Mouse (Mus musculus) lung, postnatal 0 days (tissue): ENCODE data around the gene Sco2. TPM values are rescaled to one million over a fixed set of nuclear protein-coding genes. Genes with fewer than 3 reads are reported as not detected.

Source experiments
- ATAC-seq: fragments of 200-750 bp; cut with Nextera tagmentation; 2 replicates; pipeline ENCODE4 v1.8.0; 2017; ENCODE audit warnings: moderate library complexity
- DNase-seq: peaks from one replicate; pipeline ENCODE4 v3.0.0-alpha.2; 2016; ENCODE audit warnings: low spot score
- H3K27ac ChIP-seq: fragments of 300-500 bp; sonication (generic); 2 replicates; pipeline ENCODE4 v1.5.1; 2014; ENCODE audit warnings: antibody characterized with exemption, mild to moderate bottlenecking, low read length, mixed read lengths
- H3K27me3 ChIP-seq: fragments of 300-500 bp; sonication (generic); replicated peaks from 2 replicates; pipeline ENCODE4 v1.6.1; 2014; ENCODE audit warnings: low read length, mixed read lengths; ENCODE audit not compliant: insufficient read depth
- H3K36me3 ChIP-seq: fragments of 300-500 bp; sonication (generic); 2 replicates; pipeline ENCODE4 v1.6.1; 2014; ENCODE audit warnings: low read length, mixed read lengths; ENCODE audit not compliant: insufficient read depth
- H3K4me1 ChIP-seq: fragments of 300-500 bp; sonication (generic); 2 replicates; pipeline ENCODE4 v1.6.1; 2014; ENCODE audit warnings: antibody characterized with exemption, low read depth, low read length, mixed read lengths; ENCODE audit not compliant: insufficient read depth
- H3K4me2 ChIP-seq: fragments of 300-500 bp; sonication (generic); replicated peaks from 2 replicates; pipeline ENCODE4 v1.6.1; 2014; ENCODE audit warnings: low read depth, mild to moderate bottlenecking, low read length, moderate library complexity, mixed read lengths
- H3K4me3 ChIP-seq: fragments of 300-500 bp; sonication (generic); 2 replicates; pipeline ENCODE4 v1.5.1; 2014; ENCODE audit warnings: low read depth, low read length
- H3K9ac ChIP-seq: fragments of 300-500 bp; sonication (generic); replicated peaks from 2 replicates; pipeline ENCODE4 v1.6.1; 2014; ENCODE audit warnings: low read depth, mild to moderate bottlenecking
- H3K9me3 ChIP-seq: fragments of 300-500 bp; sonication (generic); 2 replicates; pipeline ENCODE4 v1.6.1; 2016; ENCODE audit warnings: low read length, mixed read lengths
- CTCF ChIP-seq: IDR thresholded peaks from 2 replicates; pipeline ENCODE4 v1.5.1; 2016; ENCODE audit warnings: antibody characterized with exemption, mild to moderate bottlenecking
- EP300 ChIP-seq: IDR thresholded peaks from 2 replicates; pipeline ENCODE4 v1.6.1; 2016; ENCODE audit warnings: antibody characterized with exemption, mild to moderate bottlenecking, control low read depth
- WGBS: fragments of 180-500 bp; shearing (Covaris S2); extraction: QIAGEN DNeasy Blood & Tissue Kit; methylation state at CpG from one replicate; pipeline ENCODE4 v1.1.7; 2014; 5-methylcytosine and 5-hydroxymethylcytosine counted together
- polyA plus RNA-seq: library from polyadenylated mRNA; unstranded; fragments of >200 nt; fragmentation: Nextera tagmentation; extraction: Ambion mirVana; gene quantifications from 2 replicates; pipeline ENCODE4 v1.2.1, GENCODE M21; 2015

Gene Sco2
- polyA plus RNA-seq, 1 experiment from 2014 or later, result 8.7 TPM

- WGBS, result 10% methylated on average over 10 of the region's 10 CpGs
- Histone ChIP-seq H3K27ac (no peak overlapping the region), H3K9me3 (no peaks in the 10 kb centered on the region), H3K4me1 (no peaks in the 10 kb centered on the region; the same call in 1 of the 2 replicates), H3K9ac (no peak overlapping the region), H3K4me2 (peak overlapping the region; percentile 55), H3K36me3 (no peaks in the 10 kb centered on the region), H3K27me3 (peaks cover 34% of the 10 kb centered on the region), H3K4me3 (no peak overlapping the region; the same call in 1 of the 2 replicates)
- DNase-seq (peak; percentile 15), ATAC-seq (peak; percentile 11; the same call in 1 of the 2 replicates)
- TF ChIP-seq CTCF, result no peak
- no peak for TF ChIP-seq EP300
Observed at GRCm38 (mm10) chr15:89379429-89379828, 5.8 kb upstream of the Sco2 start.

GRCm38 (mm10) chr15:89378831-89379401 is 5.3 kb upstream of the Sco2 start, which contains the start of gene Odf3b:
TSS of gene Odf3b (minus strand) at chr15:89379282.
- peaks cover 34% of the 10 kb centered on the region for H3K27me3 ChIP-seq
- WGBS, result under 1% methylated on average over 33 of the region's 33 CpGs

GRCm38 (mm10) chr15:89377938-89378828 is 4.5 kb upstream of the Sco2 start:
- TF ChIP-seq EP300 (no peak), CTCF (no peak)
- H3K36me3 ChIP-seq, result no peaks in the 10 kb centered on the region
- DNase-seq, result no peak
- H3K4me3 ChIP-seq, result peak overlapping the region; percentile 34
- H3K27me3 ChIP-seq, result peaks cover 34% of the 10 kb centered on the region
- no peaks in the 10 kb centered on the region for H3K9me3 ChIP-seq
- no peak for ATAC-seq
- peak overlapping the region; percentile 55 for H3K4me2 ChIP-seq
- H3K4me1 ChIP-seq, result peaks cover 4% of the 10 kb centered on the region
- no peak overlapping the region for H3K27ac ChIP-seq
- no peak overlapping the region for H3K9ac ChIP-seq
- WGBS, result 14% methylated on average over 46 of the region's 46 CpGs

More at GRCm38 (mm10) chr15:89378831-89379401, 5.3 kb upstream of the Sco2 start, which contains the start of gene Odf3b:
- peak; percentile 26 for DNase-seq
- ATAC-seq, result peak; percentile 63
- peaks cover 2% of the 10 kb centered on the region for H3K4me1 ChIP-seq
- no peak for TF ChIP-seq EP300
- no peak for TF ChIP-seq CTCF
- no peak within 1 kb of the TSS for H3K27ac ChIP-seq
- peak within 1 kb of the TSS; percentile 55 for H3K4me2 ChIP-seq
- H3K36me3 ChIP-seq, result no peaks in the 10 kb centered on the region
- peak within 1 kb of the TSS; percentile 34 for H3K4me3 ChIP-seq
- H3K9ac ChIP-seq, result no peak within 1 kb of the TSS; the same call in 1 of the 2 replicates
- no peaks in the 10 kb centered on the region for H3K9me3 ChIP-seq

GRCm38 (mm10) chr15:89377362-89377761 is 3.7 kb upstream of the Sco2 start:
- Histone ChIP-seq H3K4me3 (no peak overlapping the region), H3K4me2 (no peak overlapping the region), H3K9me3 (no peaks in the 10 kb centered on the region), H3K27me3 (peaks cover 32% of the 10 kb centered on the region), H3K9ac (no peak overlapping the region), H3K36me3 (0 out of 2 replicates have a peak, but pooled peaks cover under 1% of the 10 kb centered on the region), H3K4me1 (peaks cover 8% of the 10 kb centered on the region), H3K27ac (no peak overlapping the region)
- ATAC-seq, result no peak
- DNase-seq, result no peak
- no peak for TF ChIP-seq EP300
- no peak for TF ChIP-seq CTCF
- 4% methylated on average over 18 of the region's 18 CpGs for WGBS

- Histone ChIP-seq H3K4me3 (no peak within 1 kb of the TSS), H3K4me2 (no peak within 1 kb of the TSS; the same call in 1 of the 2 replicates), H3K36me3 (peaks cover 5% of the 10 kb centered on the region; the same call in 1 of the 2 replicates), H3K9ac (no peak within 1 kb of the TSS), H3K27ac (no peak within 1 kb of the TSS), H3K27me3 (peaks cover 32% of the 10 kb centered on the region), H3K9me3 (no peaks in the 10 kb centered on the region), H3K4me1 (peaks cover 8% of the 10 kb centered on the region)
- DNase-seq (no peak), ATAC-seq (no peak)
- 27% methylated on average over 16 of the region's 16 CpGs for WGBS
- no peak for TF ChIP-seq CTCF
- no peak for TF ChIP-seq EP300
Observed at GRCm38 (mm10) chr15:89376957-89377356, 3.3 kb upstream of the Sco2 start, which contains the start of gene Tymp. TSS of gene Tymp (minus strand) at chr15:89377039.

GRCm38 (mm10) chr15:89376040-89376439 is 2.4 kb upstream of the Sco2 start:
- ATAC-seq (no peak), DNase-seq (no peak)
- Histone ChIP-seq H3K4me3 (no peak overlapping the region), H3K4me2 (no peak overlapping the region), H3K4me1 (peaks cover 8% of the 10 kb centered on the region), H3K27ac (no peak overlapping the region), H3K9ac (no peak overlapping the region), H3K36me3 (peaks cover 8% of the 10 kb centered on the region; the same call in 1 of the 2 replicates), H3K9me3 (no peaks in the 10 kb centered on the region), H3K27me3 (peaks cover 32% of the 10 kb centered on the region)
- WGBS, result 74% methylated on average over 7 of the region's 7 CpGs
- TF ChIP-seq CTCF, result no peak
- no peak for TF ChIP-seq EP300
